Mouse (Mus musculus) megakaryocyte, embryonic 14.5 days (primary cell): ENCODE measurements around the gene Cd3eap.

Experiments used
- FLI1 ChIP-seq: IDR thresholded peaks from 2 replicates; pipeline ENCODE4 v1.6.1; 2012; ENCODE audit warnings: low read length, inconsistent platforms, mixed read lengths
- GATA1 ChIP-seq: IDR thresholded peaks from 3 replicates; pipeline ENCODE4 v1.6.1; 2012; ENCODE audit warnings: mixed read lengths, low read length, inconsistent platforms, borderline replicate concordance

GRCm38 (mm10) chr7:19316451-19317161 is 42.7 kb downstream of the Cd3eap start:
- TF ChIP-seq GATA1, result no peak
- TF ChIP-seq FLI1, result no peak
